Mouse (Mus musculus) CH12.LX (cell line): ENCODE data around the gene Adora2a. TPM values are rescaled to one million over a fixed set of nuclear protein-coding genes. Genes with fewer than 3 reads are reported as not detected.

Experiments used
- DNase-seq: peaks from one replicate; pipeline ENCODE4 v3.0.0-alpha.2; 2013; ENCODE audit errors: extremely low read depth
- H3K27ac ChIP-seq: 2 replicates; pipeline ENCODE4 v1.5.1; 2012; ENCODE audit warnings: low read depth, mild to moderate bottlenecking, control low read depth, moderate library complexity; ENCODE audit not compliant: insufficient read depth
- H3K27me3 ChIP-seq: replicated peaks from 2 replicates; pipeline ENCODE3; 2012; ENCODE audit warnings: inconsistent platforms
- H3K36me3 ChIP-seq, 2 experiments: replicated peaks in 1 of 2; 2 replicates each; pipeline versions ENCODE3 to v1.6.1; 2012; ENCODE audit warnings: inconsistent platforms in 1 of 2, low read length in 1 of 2, mild to moderate bottlenecking in 1 of 2, mixed read lengths in 1 of 2, moderate library complexity in 1 of 2; ENCODE audit not compliant: control insufficient read depth in 1 of 2, insufficient read depth in 1 of 2
- H3K4me1 ChIP-seq, 2 experiments: 2 replicates each; pipeline ENCODE4 v1.6.1; 2012; ENCODE audit warnings: inconsistent platforms in 1 of 2, moderate library complexity in 1 of 2; ENCODE audit not compliant: insufficient read depth in 2 of 2, control insufficient read depth in 1 of 2
- H3K4me2 ChIP-seq: 2 replicates; pipeline ENCODE4 v1.6.1; 2012; ENCODE audit warnings: low read depth, mild to moderate bottlenecking, control low read depth; ENCODE audit not compliant: poor library complexity, insufficient read depth, severe bottlenecking
- H3K4me3 ChIP-seq, 3 experiments: fragments of 150-350 bp in 1 of 3; sonication (generic) in 1 of 3; replicated peaks in 1 of 3; 2 replicates each; pipeline versions ENCODE3 to v1.5.1; 2011 to 2012; ENCODE audit warnings: low read depth in 2 of 3, low read length in 2 of 3, mild to moderate bottlenecking in 2 of 3, moderate library complexity in 2 of 3, control low read depth in 1 of 3, improper control_type of control experiment in 1 of 3, inconsistent platforms in 1 of 3, mixed read lengths in 1 of 3; ENCODE audit not compliant: poor library complexity in 1 of 3
- H3K79me2 ChIP-seq: replicated peaks from 2 replicates; pipeline ENCODE4 v1.6.1; 2012; ENCODE audit warnings: mild to moderate bottlenecking, moderate library complexity; ENCODE audit not compliant: control insufficient read depth, poor library complexity, insufficient read depth, severe bottlenecking; ENCODE audit errors: extremely low read depth
- H3K9ac ChIP-seq: 2 replicates; pipeline ENCODE4 v1.6.1; 2012; ENCODE audit warnings: low read depth, mild to moderate bottlenecking, control low read depth, moderate library complexity; ENCODE audit not compliant: insufficient read depth
- H3K9me3 ChIP-seq: replicated peaks from 2 replicates; pipeline ENCODE3; 2012; ENCODE audit warnings: low read length, inconsistent platforms, mixed read lengths
- BHLHE40 ChIP-seq: IDR thresholded peaks from 2 replicates; pipeline ENCODE4 v1.6.1; 2011; ENCODE audit warnings: mild to moderate bottlenecking, low read depth, low read length, improper control_type of control experiment
- CHD1 ChIP-seq: IDR thresholded peaks from 2 replicates; pipeline ENCODE4 v1.6.1; 2012; ENCODE audit warnings: low read depth, low read length, improper control_type of control experiment, inconsistent platforms
- CHD2 ChIP-seq: IDR thresholded peaks from 2 replicates; pipeline ENCODE4 v1.6.1; 2011; ENCODE audit warnings: low read length, improper control_type of control experiment
- CTCF ChIP-seq, 2 experiments: IDR thresholded peaks in 1 of 2; conservative IDR thresholded peaks in 1 of 2; 2 replicates each; pipeline ENCODE4 v1.5.1; 2011 to 2012; ENCODE audit warnings: low read depth in 2 of 2, low read length in 2 of 2, improper control_type of control experiment in 1 of 2, inconsistent platforms in 1 of 2, mild to moderate bottlenecking in 1 of 2, moderate library complexity in 1 of 2
- E2F4 ChIP-seq: IDR thresholded peaks from 2 replicates; pipeline ENCODE4 v1.6.1; 2011; ENCODE audit warnings: low read depth, low read length, improper control_type of control experiment; ENCODE audit not compliant: insufficient replicate concordance
- ELF1 ChIP-seq: IDR thresholded peaks from 2 replicates; pipeline ENCODE4 v1.6.1; 2014; ENCODE audit warnings: low read depth, mild to moderate bottlenecking, inconsistent platforms, low read length, improper control_type of control experiment
- EP300 ChIP-seq: IDR thresholded peaks from 2 replicates; pipeline ENCODE4 v1.6.1; 2011; ENCODE audit warnings: low read length, improper control_type of control experiment
- ETS1 ChIP-seq: conservative IDR thresholded peaks from 2 replicates; pipeline ENCODE4 v1.6.1; 2012; ENCODE audit warnings: low read depth, mild to moderate bottlenecking, inconsistent platforms, low read length, improper control_type of control experiment, moderate library complexity
- GABPA ChIP-seq: IDR thresholded peaks from 2 replicates; pipeline ENCODE4 v1.6.1; 2012; ENCODE audit warnings: low read depth, low read length, improper control_type of control experiment, inconsistent platforms; ENCODE audit not compliant: insufficient replicate concordance
- HCFC1 ChIP-seq: IDR thresholded peaks from 2 replicates; pipeline ENCODE4 v1.6.1; 2012; ENCODE audit warnings: low read depth, mild to moderate bottlenecking, inconsistent platforms, low read length, improper control_type of control experiment
- IRF4 ChIP-seq: IDR thresholded peaks from 2 replicates; pipeline ENCODE4 v1.6.1; 2014; ENCODE audit warnings: low read depth, mild to moderate bottlenecking, inconsistent platforms, low read length, improper control_type of control experiment
- JUN ChIP-seq: IDR thresholded peaks from 2 replicates; pipeline ENCODE4 v1.6.1; 2011; ENCODE audit warnings: low read depth, mild to moderate bottlenecking, low read length, improper control_type of control experiment, moderate library complexity; ENCODE audit not compliant: insufficient read depth
- JUND ChIP-seq: conservative IDR thresholded peaks from 2 replicates; pipeline ENCODE4 v1.6.1; 2011; ENCODE audit warnings: low read depth, low read length, improper control_type of control experiment
- KAT2A ChIP-seq: IDR thresholded peaks from 2 replicates; pipeline ENCODE4 v1.6.1; 2012; ENCODE audit warnings: low read length, improper control_type of control experiment, inconsistent platforms; ENCODE audit not compliant: insufficient replicate concordance
- MAFK ChIP-seq: IDR thresholded peaks from 2 replicates; pipeline ENCODE4 v1.6.1; 2011; ENCODE audit warnings: low read length, improper control_type of control experiment; ENCODE audit not compliant: insufficient replicate concordance
- MAX ChIP-seq: IDR thresholded peaks from 2 replicates; pipeline ENCODE4 v1.6.1; 2011; ENCODE audit warnings: low read length, improper control_type of control experiment
- MAZ ChIP-seq: IDR thresholded peaks from 2 replicates; pipeline ENCODE4 v1.6.1; 2012; ENCODE audit warnings: low read depth, mild to moderate bottlenecking, inconsistent platforms, low read length, improper control_type of control experiment, moderate library complexity
- MEF2A ChIP-seq: IDR thresholded peaks from 2 replicates; pipeline ENCODE4 v1.6.1; 2014; ENCODE audit warnings: low read depth, mild to moderate bottlenecking, inconsistent platforms, low read length, improper control_type of control experiment, borderline replicate concordance
- MXI1 ChIP-seq: IDR thresholded peaks from 2 replicates; pipeline ENCODE4 v1.6.1; 2011; ENCODE audit warnings: mild to moderate bottlenecking, low read depth, low read length, improper control_type of control experiment
- MYC ChIP-seq: IDR thresholded peaks from 2 replicates; pipeline ENCODE4 v1.6.1; 2011; ENCODE audit warnings: low read depth, mild to moderate bottlenecking, improper control_type of control experiment, low read length
- NELFE ChIP-seq: IDR thresholded peaks from 2 replicates; pipeline ENCODE4 v1.6.1; 2011; ENCODE audit warnings: low read depth, low read length, improper control_type of control experiment
- NRF1 ChIP-seq: IDR thresholded peaks from 2 replicates; pipeline ENCODE4 v1.6.1; 2014; ENCODE audit warnings: low read depth, mild to moderate bottlenecking, inconsistent platforms, low read length, improper control_type of control experiment, moderate library complexity
- PAX5 ChIP-seq: IDR thresholded peaks from 2 replicates; pipeline ENCODE4 v1.6.1; 2012; ENCODE audit warnings: low read length, inconsistent platforms, mixed read lengths
- POLR2A ChIP-seq: IDR thresholded peaks from 2 replicates; pipeline ENCODE4 v1.6.1; 2011; ENCODE audit warnings: low read depth, mild to moderate bottlenecking, improper control_type of control experiment, low read length
- POLR2AphosphoS2 ChIP-seq: IDR thresholded peaks from 2 replicates; pipeline ENCODE4 v1.6.1; 2011; ENCODE audit warnings: low read depth, low read length, improper control_type of control experiment
- RAD21 ChIP-seq: IDR thresholded peaks from 2 replicates; pipeline ENCODE4 v1.6.1; 2011; ENCODE audit warnings: low read depth, mild to moderate bottlenecking, low read length, improper control_type of control experiment, moderate library complexity
- RCOR1 ChIP-seq: conservative IDR thresholded peaks from 2 replicates; pipeline ENCODE4 v1.6.1; 2012; ENCODE audit warnings: low read depth, mild to moderate bottlenecking, inconsistent platforms, low read length, improper control_type of control experiment
- SIN3A ChIP-seq: IDR thresholded peaks from 2 replicates; pipeline ENCODE4 v1.6.1; 2012; ENCODE audit warnings: low read length, improper control_type of control experiment, inconsistent platforms
- SMC3 ChIP-seq: IDR thresholded peaks from 2 replicates; pipeline ENCODE4 v1.6.1; 2011; ENCODE audit warnings: low read depth, low read length, improper control_type of control experiment
- TBP ChIP-seq: conservative IDR thresholded peaks from 2 replicates; pipeline ENCODE4 v1.6.1; 2011; ENCODE audit warnings: low read depth, low read length, improper control_type of control experiment
- TCF12 ChIP-seq: IDR thresholded peaks from 2 replicates; pipeline ENCODE4 v1.6.1; 2014; ENCODE audit warnings: low read depth, mild to moderate bottlenecking, inconsistent platforms, low read length, improper control_type of control experiment
- UBTF ChIP-seq: IDR thresholded peaks from 2 replicates; pipeline ENCODE4 v1.6.1; 2012; ENCODE audit warnings: low read depth, mild to moderate bottlenecking, inconsistent platforms, low read length, improper control_type of control experiment, moderate library complexity
- USF1 ChIP-seq: IDR thresholded peaks from 2 replicates; pipeline ENCODE4 v1.6.1; 2014; ENCODE audit warnings: low read depth, mild to moderate bottlenecking, inconsistent platforms, low read length, improper control_type of control experiment
- USF2 ChIP-seq: conservative IDR thresholded peaks from 2 replicates; pipeline ENCODE4 v1.6.1; 2011; ENCODE audit warnings: low read depth, low read length, improper control_type of control experiment
- ZC3H11A ChIP-seq: IDR thresholded peaks from 2 replicates; pipeline ENCODE4 v1.6.1; 2012; ENCODE audit warnings: low read depth, mild to moderate bottlenecking, inconsistent platforms, low read length, improper control_type of control experiment
- ZKSCAN1 ChIP-seq: IDR thresholded peaks from 2 replicates; pipeline ENCODE4 v1.6.1; 2012; ENCODE audit warnings: low read depth, inconsistent platforms, low read length, improper control_type of control experiment, borderline replicate concordance
- ZMIZ1 ChIP-seq: IDR thresholded peaks from 2 replicates; pipeline ENCODE4 v1.6.1; 2012; ENCODE audit warnings: low read depth, mild to moderate bottlenecking, inconsistent platforms, low read length, improper control_type of control experiment
- ZNF384 ChIP-seq: IDR thresholded peaks from 2 replicates; pipeline ENCODE4 v1.6.1; 2012; ENCODE audit warnings: low read depth, low read length, improper control_type of control experiment, inconsistent platforms
- dilution Hi-C: fragments of 300-500 bp; cut with MboI; formaldehyde crosslinking; loops from 2 replicates; pipeline ENCODE4 v1.14.3; 2020; ENCODE audit warnings: low sequenced_read_pairs; ENCODE audit not compliant: extremely low pct_unique_long_range_greater_than_20kb, extremely low pct_ligation_motif_present
- in situ Hi-C: fragments of 300-500 bp; cut with MboI; formaldehyde crosslinking; loops from 3 replicates; pipeline ENCODE4 v1.14.3; 2019; ENCODE audit warnings: low sequenced_read_pairs, low pct_ligation_motif_present, low pct_unique_long_range_greater_than_20kb, mixed read lengths
- polyA plus RNA-seq: library from polyadenylated mRNA; unstranded; fragments of >175 nt; gene quantifications from 2 replicates; pipeline ENCODE4 v1.2.1, GENCODE M21; 2012; ENCODE audit warnings: low read depth; ENCODE audit not compliant: insufficient read length
- total RNA-seq, 2 experiments: library from RNA; depleted of rRNA; stranded (reverse); fragments of 300-350 nt in 1 of 2; fragments of >200 nt in 1 of 2; gene quantifications; 2 replicates each; pipeline ENCODE4 v1.2.3; 2012 to 2014

Gene Adora2a
- total and polyA plus RNA-seq, 3 experiments, result 3.2 to 14.4 (median 7.6) TPM

- H3K27me3 ChIP-seq, result no peaks in the 10 kb centered on the region
- H3K27ac ChIP-seq, result no peak overlapping the region
- peak; percentile 89 for DNase-seq
- H3K79me2 ChIP-seq, result 0 out of 2 replicates have a peak, but pooled peaks cover 2% of the 10 kb centered on the region
- TF ChIP-seq ETS1, result no peak
- TF ChIP-seq JUN, result no peak
- peak; percentile 42; the same call in 1 of the 2 replicates for TF ChIP-seq MYC
- peak; percentile 81 for TF ChIP-seq ZMIZ1
- no peak for TF ChIP-seq E2F4
- TF ChIP-seq POLR2AphosphoS2, result peak; percentile 96
- TF ChIP-seq BHLHE40, result no peak
- peak; percentile 79 for TF ChIP-seq CHD2
- TF ChIP-seq MAZ, result no peak
- no peak for TF ChIP-seq EP300
- TF ChIP-seq NELFE, result peak; percentile 96
- TF ChIP-seq HCFC1, result peak; percentile 66
- TF ChIP-seq USF1, result no peak
- no peak for TF ChIP-seq PAX5
- no peak; the same call in 1 of the 2 replicates for TF ChIP-seq MEF2A
- no peak for TF ChIP-seq RAD21
- peak; percentile 66; the same call in 1 of the 2 replicates for TF ChIP-seq CHD1
- peak; percentile 90 for TF ChIP-seq TBP
- TF ChIP-seq ZKSCAN1, result no peak
- peak; percentile 92 for TF ChIP-seq ELF1
- TF ChIP-seq RCOR1, result no peak
- TF ChIP-seq UBTF, result no peak
- TF ChIP-seq GABPA, result no peak
- TF ChIP-seq NRF1, result 0 out of 2 replicates have a peak, but pooled peaks have one; percentile 25
- no peak for TF ChIP-seq KAT2A
- TF ChIP-seq IRF4, result peak; percentile 30; the same call in 1 of the 2 replicates
- TF ChIP-seq ZC3H11A, result no peak
- no peak for TF ChIP-seq USF2
- no peak for TF ChIP-seq SMC3
- no peak for TF ChIP-seq MAFK
- no peak for TF ChIP-seq JUND
- TF ChIP-seq MXI1, result peak; percentile 85
- peak; percentile 97 for TF ChIP-seq POLR2A
- TF ChIP-seq SIN3A, result peak; percentile 79; the same call in 1 of the 2 replicates
- TF ChIP-seq CTCF (conservative IDR thresholded peaks at IDR 0.05 in 1 of 2, IDR thresholded peaks at IDR 0.05 in 1 of 2; ENCODE audit: low read depth in 2 of 2, low read length in 2 of 2), result no peak
- TF ChIP-seq MAX, result peak; percentile 80
- peak; percentile 77 for TF ChIP-seq TCF12
- no peak for TF ChIP-seq ZNF384
- H3K9me3 ChIP-seq, result peaks cover 2% of the 10 kb centered on the region
- H3K4me1 ChIP-seq, result peaks cover 7 to 16% of the 10 kb centered on the region in 2 experiments; a peak in 3 of 4 replicates
- in situ Hi-C loops, result no loop called here
- peak overlapping the region; percentile 73 to 91 (median 76) for H3K4me3 ChIP-seq
- H3K4me2 ChIP-seq, result peak overlapping the region; percentile 82
- dilution Hi-C loops, result no loop called here
- no peaks in the 10 kb centered on the region for H3K36me3 ChIP-seq
- H3K9ac ChIP-seq, result peak overlapping the region; percentile 98
These were observed 48.6 kb downstream of the Adora2a start for GRCm38 (mm10) chr10:75365231-75365633.
